Mouse (Mus musculus): ENCODE results near the gene Togaram2. TPM values are rescaled to one million over a fixed set of nuclear protein-coding genes. Genes with fewer than 3 reads are reported as not detected.

Gene Togaram2
- polyA plus RNA-seq, 1 experiment from 2014 or later, result 0.24 TPM

DNA sequence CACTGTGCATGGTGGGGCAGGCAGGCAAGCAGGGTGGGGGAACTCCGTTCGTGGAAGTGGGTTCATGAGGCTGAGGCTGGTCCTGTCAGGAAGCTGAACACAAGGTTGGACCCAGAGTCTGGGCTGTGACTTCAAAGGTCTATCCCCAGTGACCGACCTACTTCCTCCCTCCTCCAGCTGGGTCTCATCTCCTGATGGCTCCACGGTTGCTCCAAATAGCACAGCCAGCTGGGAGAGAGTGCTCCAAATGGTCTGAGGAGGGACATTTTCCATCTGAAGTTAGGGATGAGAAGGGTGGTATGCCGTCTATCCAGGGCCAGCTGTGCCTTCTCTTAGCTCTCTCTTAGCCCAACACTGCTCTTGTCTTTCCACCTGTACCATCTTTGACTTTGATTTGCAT lies 16.8 kb downstream of the Togaram2 start:
- H3K36me3 ChIP-seq (ENCODE audit: control insufficient read depth, insufficient read depth, low read length), result no peaks in the 10 kb centered on the region
- ATAC-seq (no peak), DNase-seq (ENCODE audit: low spot score) (no peak)
- no peak overlapping the region for H3K4me3 ChIP-seq (ENCODE audit: low read depth, low read length)
- H3K27ac ChIP-seq (ENCODE audit: low read depth, low read length), result no peak overlapping the region
- no peaks in the 10 kb centered on the region for H3K9me3 ChIP-seq (replicated peaks; ENCODE audit: control insufficient read depth, low read length)
- no peak overlapping the region for H3K9ac ChIP-seq (ENCODE audit: low read length)
- no peaks in the 10 kb centered on the region for H3K27me3 ChIP-seq (replicated peaks; ENCODE audit: control insufficient read depth, insufficient read depth, low read length)
- no peak overlapping the region for H3K4me2 ChIP-seq (ENCODE audit: low read length)
- 86% methylated on average over 5 of the region's 5 CpGs for WGBS
- H3K4me1 ChIP-seq (ENCODE audit: control insufficient read depth, insufficient read depth, low read length), result peaks cover 5% of the 10 kb centered on the region; the same call in 1 of the 2 replicates

DNA sequence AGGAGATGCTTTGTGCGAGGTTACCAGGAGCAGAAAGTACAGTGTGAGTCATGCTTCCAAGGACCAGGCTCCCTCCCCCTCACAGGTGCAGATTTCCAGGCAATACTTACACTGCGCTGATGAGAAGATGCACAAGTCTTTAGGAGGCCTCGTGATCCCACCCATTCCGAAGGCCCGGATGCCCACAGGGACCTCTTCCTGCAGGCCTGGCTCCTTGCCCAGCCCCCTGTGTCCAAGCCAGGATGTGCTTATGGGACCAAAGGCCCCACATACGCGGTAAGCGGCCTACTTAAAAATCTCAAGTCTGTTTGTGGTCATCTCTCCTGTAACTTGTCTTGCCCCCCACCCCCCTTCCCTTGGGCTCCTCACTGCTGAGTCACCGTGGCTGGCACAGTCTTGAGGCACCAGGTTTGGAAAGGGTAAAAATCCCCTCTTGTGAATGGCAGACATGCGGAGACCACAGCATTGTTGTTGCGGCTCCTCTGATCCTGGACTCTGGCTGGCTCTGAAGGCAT lies 18.4 kb downstream of the Togaram2 start:
- ATAC-seq (peak; percentile 40; the same call in 1 of the 2 replicates), DNase-seq (ENCODE audit: low spot score) (no peak)
- H3K9ac ChIP-seq (ENCODE audit: low read length), result no peak overlapping the region
- H3K27ac ChIP-seq (ENCODE audit: low read depth, low read length), result no peak overlapping the region
- H3K36me3 ChIP-seq (ENCODE audit: control insufficient read depth, insufficient read depth, low read length), result no peaks in the 10 kb centered on the region
- H3K4me3 ChIP-seq (ENCODE audit: low read depth, low read length), result no peak overlapping the region
- no peaks in the 10 kb centered on the region for H3K9me3 ChIP-seq (replicated peaks; ENCODE audit: control insufficient read depth, low read length)
- H3K4me2 ChIP-seq (ENCODE audit: low read length), result no peak overlapping the region
- whole genome bisulfite sequencing, result 62% methylated on average over 11 of the region's 11 CpGs
- peaks cover 5% of the 10 kb centered on the region; the same call in 1 of the 2 replicates for H3K4me1 ChIP-seq (ENCODE audit: control insufficient read depth, insufficient read depth, low read length)
- H3K27me3 ChIP-seq (replicated peaks; ENCODE audit: control insufficient read depth, insufficient read depth, low read length), result no peaks in the 10 kb centered on the region

DNA sequence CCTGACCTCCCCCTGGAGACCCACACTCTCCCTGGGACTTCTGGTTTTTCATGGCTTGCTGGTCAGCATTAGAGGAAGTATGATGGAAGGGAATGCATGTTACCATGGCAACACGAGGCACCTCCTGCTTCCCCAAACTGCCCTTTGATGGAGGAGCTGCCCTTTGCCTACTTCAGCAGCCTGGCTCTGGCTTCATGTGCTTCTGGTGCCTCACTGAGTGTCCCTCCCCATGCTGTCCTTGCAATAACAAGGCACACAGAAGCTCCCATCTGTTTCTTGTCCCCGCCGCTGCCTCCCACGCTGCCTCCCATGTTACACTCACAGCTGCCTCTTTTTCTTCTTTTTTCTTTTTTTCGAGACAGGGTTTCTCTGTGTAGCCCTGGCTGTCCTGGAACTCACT lies 20.3 kb downstream of the Togaram2 start:
- no peak overlapping the region for H3K4me2 ChIP-seq (ENCODE audit: low read length)
- H3K27ac ChIP-seq (ENCODE audit: low read depth, low read length), result no peak overlapping the region
- no peak overlapping the region for H3K4me3 ChIP-seq (ENCODE audit: low read depth, low read length)
- H3K9me3 ChIP-seq (replicated peaks; ENCODE audit: control insufficient read depth, low read length), result no peaks in the 10 kb centered on the region
- no peak overlapping the region for H3K9ac ChIP-seq (ENCODE audit: low read length)
- DNase-seq (ENCODE audit: low spot score) (no peak), ATAC-seq (no peak)
- 60% methylated on average over 5 of the region's 5 CpGs for WGBS
- no peaks in the 10 kb centered on the region for H3K36me3 ChIP-seq (ENCODE audit: control insufficient read depth, insufficient read depth, low read length)
- H3K4me1 ChIP-seq (ENCODE audit: control insufficient read depth, insufficient read depth, low read length), result peaks cover 5% of the 10 kb centered on the region; the same call in 1 of the 2 replicates
- H3K27me3 ChIP-seq (replicated peaks; ENCODE audit: control insufficient read depth, insufficient read depth, low read length), result no peaks in the 10 kb centered on the region

DNA sequence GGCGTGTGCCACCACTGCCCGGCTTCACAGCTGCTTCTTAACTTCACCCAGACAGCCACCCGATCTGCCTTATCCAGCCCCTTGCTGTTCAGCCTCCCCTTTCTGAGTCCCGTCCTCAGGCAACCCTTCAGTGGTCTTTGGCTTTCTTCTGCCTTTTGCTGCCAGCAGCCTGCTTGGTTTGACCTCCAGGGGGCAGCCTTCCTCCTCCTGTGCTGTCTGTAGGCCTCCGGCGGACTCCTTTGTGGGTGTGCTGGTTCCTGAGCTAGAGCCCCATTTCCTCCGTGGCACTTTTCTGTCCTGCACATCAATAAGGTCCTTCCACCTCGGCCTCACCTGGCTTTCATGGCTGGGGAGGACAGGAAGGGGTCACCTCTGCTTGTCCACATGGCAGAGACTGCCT lies 20.7 kb downstream of the Togaram2 start:
- Histone ChIP-seq H3K27ac (ENCODE audit: low read depth, low read length) (no peak overlapping the region), H3K27me3 (replicated peaks; ENCODE audit: control insufficient read depth, insufficient read depth, low read length) (no peaks in the 10 kb centered on the region), H3K9me3 (replicated peaks; ENCODE audit: control insufficient read depth, low read length) (no peaks in the 10 kb centered on the region), H3K36me3 (ENCODE audit: control insufficient read depth, insufficient read depth, low read length) (no peaks in the 10 kb centered on the region), H3K4me1 (ENCODE audit: control insufficient read depth, insufficient read depth, low read length) (peaks cover 5% of the 10 kb centered on the region; the same call in 1 of the 2 replicates), H3K4me2 (ENCODE audit: low read length) (no peak overlapping the region), H3K9ac (ENCODE audit: low read length) (no peak overlapping the region), H3K4me3 (ENCODE audit: low read depth, low read length) (no peak overlapping the region)
- WGBS, result 58% methylated on average over 8 of the region's 8 CpGs
- DNase-seq (ENCODE audit: low spot score) (no peak), ATAC-seq (no peak)

- Histone ChIP-seq H3K9me3 (replicated peaks; ENCODE audit: control insufficient read depth, low read length) (no peaks in the 10 kb centered on the region), H3K36me3 (ENCODE audit: control insufficient read depth, insufficient read depth, low read length) (no peaks in the 10 kb centered on the region), H3K4me1 (ENCODE audit: control insufficient read depth, insufficient read depth, low read length) (peaks cover 5% of the 10 kb centered on the region; the same call in 1 of the 2 replicates), H3K27me3 (replicated peaks; ENCODE audit: control insufficient read depth, insufficient read depth, low read length) (no peaks in the 10 kb centered on the region), H3K9ac (ENCODE audit: low read length) (no peak overlapping the region), H3K4me3 (ENCODE audit: low read depth, low read length) (no peak overlapping the region), H3K4me2 (ENCODE audit: low read length) (no peak overlapping the region), H3K27ac (ENCODE audit: low read depth, low read length) (no peak overlapping the region)
- ATAC-seq (no peak), DNase-seq (ENCODE audit: low spot score) (no peak)
- 91% methylated on average over 8 of the region's 8 CpGs for WGBS
These were observed 22.1 kb downstream of the Togaram2 start for GRCm38 (mm10) chr17:71695151-71695550.

- 87% methylated on average over 15 of the region's 15 CpGs for WGBS
- H3K9ac ChIP-seq (ENCODE audit: low read length), result no peak overlapping the region
These were observed 22.8 kb downstream of the Togaram2 start for GRCm38 (mm10) chr17:71695716-71696315.

GRCm38 (mm10) chr17:71696396-71696795 lies 23.3 kb downstream of the Togaram2 start:
- WGBS, result 85% methylated on average over 5 of the region's 5 CpGs
- no peak overlapping the region for H3K4me2 ChIP-seq (ENCODE audit: low read length)
- H3K9me3 ChIP-seq (replicated peaks; ENCODE audit: control insufficient read depth, low read length), result no peaks in the 10 kb centered on the region
- H3K36me3 ChIP-seq (ENCODE audit: control insufficient read depth, insufficient read depth, low read length), result no peaks in the 10 kb centered on the region
- H3K27me3 ChIP-seq (replicated peaks; ENCODE audit: control insufficient read depth, insufficient read depth, low read length), result no peaks in the 10 kb centered on the region
- DNase-seq (ENCODE audit: low spot score) (no peak), ATAC-seq (no peak)
- no peak overlapping the region for H3K9ac ChIP-seq (ENCODE audit: low read length)
- no peak overlapping the region for H3K4me3 ChIP-seq (ENCODE audit: low read depth, low read length)
- H3K4me1 ChIP-seq (ENCODE audit: control insufficient read depth, insufficient read depth, low read length), result peaks cover 2% of the 10 kb centered on the region; the same call in 1 of the 2 replicates
- no peak overlapping the region for H3K27ac ChIP-seq (ENCODE audit: low read depth, low read length)

More at GRCm38 (mm10) chr17:71695716-71696315, 22.8 kb downstream of the Togaram2 start:
- Histone ChIP-seq H3K27me3 (replicated peaks; ENCODE audit: control insufficient read depth, insufficient read depth, low read length) (no peaks in the 10 kb centered on the region), H3K9me3 (replicated peaks; ENCODE audit: control insufficient read depth, low read length) (no peaks in the 10 kb centered on the region), H3K36me3 (ENCODE audit: control insufficient read depth, insufficient read depth, low read length) (no peaks in the 10 kb centered on the region), H3K4me3 (ENCODE audit: low read depth, low read length) (no peak overlapping the region), H3K4me2 (ENCODE audit: low read length) (no peak overlapping the region), H3K4me1 (ENCODE audit: control insufficient read depth, insufficient read depth, low read length) (peaks cover 5% of the 10 kb centered on the region; the same call in 1 of the 2 replicates), H3K27ac (ENCODE audit: low read depth, low read length) (no peak overlapping the region)
- ATAC-seq (no peak), DNase-seq (ENCODE audit: low spot score) (no peak)

- Histone ChIP-seq H3K4me1 (ENCODE audit: control insufficient read depth, insufficient read depth, low read length) (no peaks in the 10 kb centered on the region), H3K9ac (ENCODE audit: low read length) (no peak overlapping the region), H3K4me2 (ENCODE audit: low read length) (no peak overlapping the region), H3K27me3 (replicated peaks; ENCODE audit: control insufficient read depth, insufficient read depth, low read length) (no peaks in the 10 kb centered on the region), H3K4me3 (ENCODE audit: low read depth, low read length) (no peak overlapping the region), H3K27ac (ENCODE audit: low read depth, low read length) (no peak overlapping the region), H3K36me3 (ENCODE audit: control insufficient read depth, insufficient read depth, low read length) (no peaks in the 10 kb centered on the region), H3K9me3 (replicated peaks; ENCODE audit: control insufficient read depth, low read length) (no peaks in the 10 kb centered on the region)
- no peak for ATAC-seq
- DNase-seq (ENCODE audit: low spot score), result no peak
- 88% methylated on average over 11 of the region's 11 CpGs for WGBS
These were observed 25.0 kb downstream of the Togaram2 start for GRCm38 (mm10) chr17:71697896-71698618.

- Histone ChIP-seq H3K27me3 (replicated peaks; ENCODE audit: control insufficient read depth, insufficient read depth, low read length) (no peaks in the 10 kb centered on the region), H3K27ac (ENCODE audit: low read depth, low read length) (no peak overlapping the region), H3K36me3 (ENCODE audit: control insufficient read depth, insufficient read depth, low read length) (no peaks in the 10 kb centered on the region), H3K4me1 (ENCODE audit: control insufficient read depth, insufficient read depth, low read length) (no peaks in the 10 kb centered on the region), H3K9ac (ENCODE audit: low read length) (no peak overlapping the region), H3K4me2 (ENCODE audit: low read length) (no peak overlapping the region), H3K4me3 (ENCODE audit: low read depth, low read length) (no peak overlapping the region), H3K9me3 (replicated peaks; ENCODE audit: control insufficient read depth, low read length) (no peaks in the 10 kb centered on the region)
- DNase-seq (ENCODE audit: low spot score) (no peak), ATAC-seq (no peak)
- WGBS, result 93% methylated on average over 11 of the region's 11 CpGs
These were observed 25.5 kb downstream of the Togaram2 start for GRCm38 (mm10) chr17:71698619-71698956.
